Mouse (Mus musculus): ENCODE data around the gene Spire2.
"Not testable (repeated sequence)": the region's sequence is repeated elsewhere in the genome, so short reads cannot be mapped to it uniquely, and the experiment has no call there.

Gene Spire2

DNA sequence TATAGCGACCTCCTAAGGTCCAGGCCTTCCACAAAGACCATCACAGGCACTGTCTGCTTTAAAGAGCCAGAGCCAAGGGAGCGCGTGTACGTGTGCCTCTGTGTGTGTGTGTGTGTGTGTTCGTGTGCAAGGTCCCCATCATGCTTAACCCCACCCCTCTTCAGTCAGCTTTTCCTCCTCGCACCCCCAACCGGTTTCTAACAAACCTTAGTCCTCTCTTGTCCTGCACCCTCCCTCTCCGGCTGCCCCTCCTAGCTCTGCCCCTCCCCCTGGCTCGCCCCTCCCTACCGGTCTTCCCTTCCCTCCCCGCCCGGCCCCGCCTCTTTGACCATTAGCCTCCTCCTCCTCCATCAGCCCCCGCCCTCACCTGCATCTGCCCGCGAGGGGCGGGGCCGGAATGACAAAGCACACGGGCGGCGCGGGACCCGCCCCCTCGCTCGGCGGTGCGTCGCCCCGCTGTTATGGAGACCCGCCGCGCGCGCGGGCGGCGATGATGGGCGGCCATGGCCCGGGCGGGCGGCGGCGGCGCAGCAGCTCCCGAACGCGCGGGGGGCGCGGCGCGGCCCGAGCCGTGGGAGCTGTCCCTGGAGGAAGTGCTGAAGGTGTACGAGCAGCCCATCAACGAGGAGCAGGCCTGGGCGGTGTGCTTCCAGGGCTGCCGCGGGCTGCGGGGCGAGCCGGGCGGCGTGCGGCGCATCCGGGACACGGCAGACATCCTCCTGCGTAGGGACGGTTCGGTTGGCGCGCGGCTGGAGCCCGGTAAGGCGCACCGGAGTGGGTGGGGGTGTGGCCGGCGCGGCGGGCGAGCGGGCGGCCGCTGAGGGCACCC lies at the start of gene Spire2:
Gene Spire2, plus strand, starts transcription at position 452 of the 829 bp plus-strand sequence.
- in situ Hi-C loops (cut with MboI, MseI) = no loop called here

DNA sequence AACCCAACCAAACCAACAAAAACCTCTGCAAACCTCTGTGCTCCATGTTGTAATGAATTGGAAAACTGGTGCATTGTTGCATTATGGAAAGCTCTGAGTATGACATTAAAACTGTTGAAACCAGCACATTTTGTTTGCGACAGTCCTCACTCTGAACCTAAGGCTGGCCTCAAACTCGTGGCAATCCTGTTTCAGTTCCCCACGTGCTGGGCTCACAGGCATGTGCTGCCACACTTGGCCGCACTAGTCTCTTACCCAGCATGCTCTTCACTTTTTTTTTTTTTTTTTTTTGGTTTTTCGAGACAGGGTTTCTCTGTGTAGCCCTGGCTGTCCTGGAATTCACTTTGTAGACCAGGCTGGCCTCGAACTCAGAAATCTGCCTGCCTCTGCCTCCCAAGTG lies 49.5 kb upstream of the Spire2 start:
- in situ Hi-C loops (cut with MboI, MseI) = not testable (repeated sequence)

DNA sequence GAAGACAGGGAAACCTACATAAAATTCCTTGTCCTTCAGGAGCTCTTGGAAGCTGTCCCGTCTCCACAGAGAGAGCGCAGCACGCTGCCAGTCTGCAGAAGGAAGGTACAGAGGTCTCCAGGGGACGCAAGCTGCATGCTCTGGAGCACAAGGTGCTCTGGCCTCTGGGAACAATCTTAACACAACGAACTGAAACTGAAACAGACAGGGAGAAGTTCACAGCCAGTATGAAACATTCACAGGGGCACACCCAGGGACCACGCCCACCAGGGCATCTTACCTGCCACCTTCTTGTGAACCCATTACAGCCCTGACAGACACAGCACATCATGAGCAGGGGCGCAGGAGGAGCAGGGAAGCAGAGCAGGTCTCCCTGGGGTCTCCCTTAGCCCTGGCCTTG lies 48.5 kb upstream of the Spire2 start:
- in situ Hi-C loops (cut with MboI, MseI) = no loop called here

DNA sequence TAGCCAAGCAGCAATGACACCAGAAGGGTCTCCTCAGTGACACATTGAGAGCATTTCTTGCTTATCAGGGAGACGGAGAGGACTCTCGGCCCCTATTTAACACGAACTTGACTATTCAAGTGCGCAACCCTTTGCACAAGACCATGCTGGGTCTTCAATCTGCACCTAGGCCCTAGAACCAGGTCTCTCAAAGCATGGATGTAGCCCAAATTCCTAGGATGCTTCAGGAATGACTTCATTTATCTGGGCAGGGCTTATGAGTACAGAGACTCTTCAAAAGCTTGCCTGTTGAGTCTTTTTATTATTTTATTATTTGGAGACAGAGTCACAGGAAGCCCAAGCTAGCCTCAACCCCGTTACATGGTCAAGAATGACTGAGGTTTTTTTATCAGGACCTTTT lies 48.0 kb upstream of the Spire2 start:
- in situ Hi-C loops (cut with MboI, MseI) = no loop called here

DNA sequence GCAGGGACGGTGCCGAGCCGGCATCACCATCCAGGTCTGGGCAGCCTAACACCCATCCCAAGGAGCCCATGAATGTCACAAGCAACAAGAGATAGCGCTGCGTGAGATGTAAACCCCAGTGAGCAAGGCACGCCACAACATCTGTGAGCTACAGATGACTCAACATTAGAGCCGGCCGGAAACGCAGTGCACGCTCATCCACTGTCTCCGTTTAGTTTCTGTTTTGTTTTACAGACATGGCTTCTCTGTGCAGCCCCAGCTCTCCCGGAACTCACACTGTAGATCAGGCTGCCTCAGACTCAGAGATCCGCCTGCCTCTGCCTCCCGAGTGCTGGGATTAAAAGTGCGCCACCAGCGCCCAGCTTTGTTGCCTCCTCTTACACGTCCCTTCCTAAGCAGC lies 45.2 kb upstream of the Spire2 start:
- in situ Hi-C loops (cut with MboI, MseI) = no loop called here

DNA sequence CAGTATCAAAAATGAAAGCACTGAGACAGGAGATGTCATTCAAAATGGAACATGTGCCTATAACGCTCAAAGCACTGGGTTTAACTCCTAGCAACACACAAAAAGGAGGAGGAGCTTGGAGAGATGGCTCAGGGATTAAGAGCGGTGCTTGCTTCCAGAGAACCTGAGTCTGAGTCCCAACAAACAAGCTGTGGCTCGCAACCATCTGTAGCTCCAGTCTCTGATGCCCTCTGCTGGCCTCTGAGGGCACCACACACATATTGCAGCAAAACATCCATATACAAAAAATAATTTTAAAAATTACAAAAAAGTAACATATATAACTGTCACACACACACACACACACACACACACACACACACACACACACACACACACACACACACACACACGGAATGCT lies 42.3 kb upstream of the Spire2 start:
- in situ Hi-C loops (cut with MboI, MseI) = no loop called here

DNA sequence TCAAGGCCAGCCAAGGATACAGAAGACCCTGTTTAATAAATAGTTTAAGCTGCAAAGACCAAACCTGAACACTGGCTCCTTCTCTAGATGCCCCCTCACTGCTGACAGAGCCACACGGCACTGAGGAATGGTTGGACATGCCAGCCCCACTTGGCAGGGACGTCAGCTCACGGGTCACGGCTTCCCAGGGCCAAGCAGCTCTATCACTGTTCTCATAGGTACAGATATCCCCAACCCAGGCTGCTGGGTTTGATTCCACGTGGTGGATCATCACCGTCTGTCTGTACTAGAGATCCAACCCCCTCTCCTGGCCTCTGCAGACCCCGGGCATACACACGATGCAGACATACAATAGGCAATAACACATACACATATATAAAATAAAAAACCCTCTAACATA lies 41.8 kb upstream of the Spire2 start:
- in situ Hi-C loops (cut with MboI, MseI) = no loop called here

DNA sequence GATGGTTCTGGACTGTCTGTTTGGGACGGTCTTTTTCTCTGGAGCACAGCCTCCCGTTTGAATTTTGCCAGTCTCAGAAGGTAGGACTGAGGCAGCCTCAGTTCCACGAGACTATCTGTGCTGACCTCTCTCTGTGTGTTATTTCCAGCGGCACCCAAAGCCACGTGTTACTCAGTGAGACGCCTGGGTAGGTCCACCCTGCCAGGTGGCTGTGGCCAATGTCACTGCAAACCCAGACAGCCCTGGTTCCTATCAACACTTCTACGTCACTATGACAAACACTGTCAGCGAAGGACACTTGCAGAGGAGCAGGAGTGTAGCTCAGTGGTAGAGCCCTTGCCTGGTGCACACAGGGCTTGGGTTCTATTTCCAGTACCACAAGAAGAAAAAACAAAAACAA lies 40.8 kb upstream of the Spire2 start:
- in situ Hi-C loops (cut with MboI, MseI) = no loop called here

DNA sequence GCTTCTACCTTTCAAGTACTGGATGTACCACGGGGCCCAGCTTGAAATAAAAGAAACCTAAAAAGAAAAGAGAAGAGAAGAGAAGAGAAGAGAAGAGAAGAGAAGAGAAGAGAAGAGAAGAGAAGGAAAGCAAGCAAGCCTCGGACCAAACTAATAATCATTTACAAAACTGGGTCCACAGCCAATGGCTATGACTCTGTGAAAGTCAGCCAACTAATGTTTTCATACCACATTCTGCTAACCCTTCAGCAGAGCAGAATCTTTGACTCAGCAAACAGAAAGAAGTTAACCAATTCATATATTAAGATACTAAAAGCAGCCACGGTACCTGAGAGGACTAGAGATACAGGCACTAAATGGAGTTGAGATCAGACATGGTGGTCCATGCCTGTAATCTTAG lies 40.2 kb upstream of the Spire2 start:
- in situ Hi-C loops (cut with MboI, MseI) = no loop called here

DNA sequence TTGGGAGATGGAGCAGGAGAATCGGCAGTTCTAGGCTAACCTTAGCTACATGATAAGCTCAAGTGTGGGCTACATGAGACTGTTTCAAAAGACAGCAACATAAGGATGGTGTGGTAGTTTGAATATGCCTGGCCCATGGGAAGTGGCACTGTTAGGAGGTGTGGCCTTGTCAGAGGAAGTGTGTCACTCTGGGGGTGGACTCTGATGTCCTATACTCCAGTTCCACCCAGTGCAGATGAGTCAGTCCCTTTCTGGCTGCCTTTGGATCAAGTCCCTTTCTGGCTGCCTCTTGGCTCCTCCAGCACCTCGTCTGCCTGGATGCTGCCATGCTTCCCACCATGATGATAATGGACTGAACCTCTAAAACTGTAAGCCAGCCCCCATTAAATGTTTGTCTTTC lies 39.7 kb upstream of the Spire2 start:
- in situ Hi-C loops (cut with MboI, MseI) = no loop called here

DNA sequence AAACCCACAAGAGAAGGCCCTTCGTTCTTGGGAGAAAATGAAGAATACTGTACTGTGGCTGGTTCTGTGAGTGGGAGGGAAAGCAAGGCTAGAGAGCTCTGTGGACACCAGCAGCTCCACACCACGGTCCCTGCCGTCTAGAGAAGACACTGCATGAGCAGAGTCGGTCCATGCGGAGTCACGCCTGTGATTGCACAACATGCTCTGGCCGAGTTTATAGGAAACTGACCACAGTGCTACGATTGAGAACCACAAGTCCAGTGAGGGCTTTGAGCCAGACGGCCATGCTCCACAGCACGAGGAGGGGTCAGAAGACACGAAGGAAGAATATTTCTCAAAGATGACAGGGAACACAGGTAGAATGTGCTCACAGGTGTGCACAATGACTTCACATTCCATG lies 34.2 kb upstream of the Spire2 start:
- in situ Hi-C loops (cut with MboI, MseI) = no loop called here

DNA sequence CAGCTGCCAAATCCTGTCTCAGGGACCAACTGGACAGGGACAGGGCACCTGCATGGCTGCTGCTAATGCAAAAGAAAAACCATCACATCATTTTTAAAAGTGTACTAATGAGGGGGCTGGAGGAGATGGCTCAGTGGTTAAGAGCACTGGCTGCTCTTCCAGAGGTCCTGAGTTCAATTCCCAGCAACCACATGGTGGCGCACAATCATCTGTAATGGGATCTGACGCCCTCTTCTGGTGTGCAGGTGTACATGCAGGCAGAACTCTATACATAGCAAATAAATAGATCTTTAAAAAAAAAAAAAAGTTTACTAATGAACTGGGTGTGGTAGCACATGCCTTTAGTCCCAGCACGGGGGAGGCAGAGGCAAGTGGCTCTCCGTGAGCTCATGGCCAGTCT lies 23.8 kb upstream of the Spire2 start:
- in situ Hi-C loops (cut with MboI, MseI) = no loop called here

DNA sequence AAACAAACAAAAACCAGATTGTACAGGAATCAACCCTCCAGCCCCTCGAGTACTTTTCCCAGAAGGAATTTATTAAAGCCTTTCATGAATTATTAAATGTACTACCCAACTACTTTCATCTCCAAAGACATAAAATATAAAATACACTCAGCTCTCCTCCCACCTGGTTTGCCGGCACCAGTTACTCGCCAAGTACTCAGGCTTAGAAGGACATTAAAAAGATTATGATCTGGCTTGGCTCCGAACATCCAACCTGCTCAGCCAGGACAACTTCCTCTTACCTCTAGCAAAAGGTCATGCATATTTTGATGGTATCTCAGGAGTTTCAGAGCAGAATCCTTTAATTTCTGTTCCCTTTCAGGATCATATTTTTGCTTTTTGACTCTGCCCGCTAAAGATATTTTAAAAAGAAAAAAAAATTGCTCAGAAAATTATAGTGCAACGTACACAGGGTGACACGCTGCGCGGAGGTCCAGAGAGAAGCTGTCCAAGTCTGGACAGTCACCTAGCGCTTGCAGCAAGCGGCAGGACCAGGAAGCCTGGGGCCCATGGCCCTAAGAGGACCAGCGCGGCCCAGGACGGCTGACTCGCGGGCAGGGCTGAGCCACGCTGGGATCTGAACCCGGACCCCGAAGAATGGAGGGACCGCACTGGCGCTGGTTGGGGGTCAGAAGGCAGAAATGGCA lies 14.6 kb upstream of the Spire2 start:
- in situ Hi-C loops (cut with MboI, MseI) = no loop called here

DNA sequence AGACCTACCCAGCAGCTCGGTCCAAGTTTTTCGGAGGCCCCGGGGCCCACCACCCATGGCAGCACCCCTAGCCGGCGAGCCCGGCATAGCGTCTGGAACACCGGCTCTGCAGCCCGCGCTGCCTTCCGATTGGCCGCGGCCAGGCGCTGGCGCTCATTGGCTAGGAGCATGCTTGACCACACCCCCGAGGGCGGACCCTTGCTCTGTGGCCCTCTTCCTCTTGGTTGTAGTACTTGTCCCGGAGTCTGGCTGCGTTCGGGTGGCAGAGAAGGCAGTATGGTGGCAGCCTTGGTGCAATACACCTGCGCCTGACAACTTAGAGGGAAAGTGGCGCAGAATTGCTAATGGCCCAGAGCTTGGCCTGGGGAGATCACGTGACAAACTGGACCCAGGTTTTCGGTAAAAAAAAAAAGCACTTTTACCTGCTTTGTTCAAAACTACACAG lies 14.0 kb upstream of the Spire2 start, which contains the start of gene Fanca:
Gene Fanca, minus strand, starts transcription at position 110 of the 445 bp plus-strand sequence.
- in situ Hi-C loops (cut with MboI, MseI) = no loop called here

DNA sequence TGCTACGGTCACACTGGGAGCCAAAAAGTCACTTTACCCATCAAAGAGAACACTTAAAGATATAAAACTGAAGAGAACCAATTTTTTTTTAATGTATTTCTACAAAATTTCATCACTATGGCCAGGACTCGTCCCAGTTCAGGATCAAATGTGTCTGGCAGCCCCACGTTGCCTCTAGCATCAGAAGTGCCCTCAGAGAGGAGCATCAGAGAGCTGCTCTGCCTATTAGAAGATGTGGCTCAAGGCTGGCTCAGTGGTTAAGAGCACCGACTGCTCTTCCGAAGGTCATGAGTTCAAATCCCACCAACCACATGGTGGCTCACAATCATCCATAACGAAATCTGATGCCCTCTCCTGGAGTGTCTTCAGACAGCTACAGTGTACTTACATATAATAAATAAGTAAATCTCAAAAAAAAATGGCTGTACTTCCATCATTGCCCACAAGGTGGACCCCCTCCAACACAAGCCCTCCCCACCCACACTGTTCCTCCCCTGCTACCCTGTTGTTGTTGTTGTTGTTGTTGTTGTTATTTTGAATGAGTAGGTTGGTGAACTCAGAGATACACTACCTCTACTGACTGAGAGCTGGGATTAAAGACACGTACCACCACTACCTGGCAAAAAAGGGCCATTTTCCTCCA lies 12.9 kb upstream of the Spire2 start:
- in situ Hi-C loops (cut with MboI, MseI) = loop anchor here (5.0 to 10.0 kb wide), 2 partner anchors 48 to 295 kb away; no protein-coding TSS in a partner anchor

DNA sequence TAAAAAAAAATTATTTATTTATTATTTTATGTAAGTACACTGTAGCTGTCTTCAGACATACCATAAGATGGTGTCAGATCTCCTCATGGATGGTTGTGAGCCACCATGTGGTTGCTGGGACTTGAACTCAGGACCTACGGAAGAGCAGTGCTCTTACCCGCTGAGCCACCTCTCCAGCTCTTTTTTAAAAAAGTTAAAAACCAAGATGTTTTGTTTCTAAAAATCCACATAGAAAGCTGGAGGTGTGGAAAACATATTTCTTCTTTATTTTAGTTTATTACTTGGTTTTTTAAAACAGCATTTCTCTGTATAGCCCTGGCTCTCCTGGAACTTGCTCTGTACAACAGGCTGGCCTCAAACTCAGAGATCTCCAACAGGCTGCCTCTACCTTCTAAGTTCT lies 4.0 kb upstream of the Spire2 start:
- in situ Hi-C loops (cut with MboI, MseI) = loop anchor here (10.0 kb wide), 1 partner anchor 286 kb away; no protein-coding TSS in a partner anchor

DNA sequence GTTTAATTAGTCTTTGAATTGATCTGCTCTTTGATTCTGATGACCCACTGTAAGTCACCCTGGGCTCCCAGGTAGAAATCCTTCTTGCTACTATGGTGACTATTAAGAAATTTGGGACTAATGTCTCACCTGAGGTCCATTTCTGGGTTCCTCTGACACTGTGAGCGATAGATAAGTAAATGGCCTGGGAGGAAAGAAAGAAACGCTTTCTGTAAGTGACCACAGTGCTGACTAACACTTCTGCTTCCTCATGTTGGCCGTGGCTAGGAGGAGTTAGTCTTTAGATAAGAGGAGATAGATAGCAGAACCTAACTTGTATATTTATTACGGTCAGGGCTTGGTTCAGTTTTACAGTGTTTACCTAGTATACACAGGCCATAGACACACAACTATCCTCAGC lies 3.2 kb upstream of the Spire2 start:
- in situ Hi-C loops (cut with MboI, MseI) = loop anchor here (10.0 kb wide), 1 partner anchor 285 kb away; no protein-coding TSS in a partner anchor

DNA sequence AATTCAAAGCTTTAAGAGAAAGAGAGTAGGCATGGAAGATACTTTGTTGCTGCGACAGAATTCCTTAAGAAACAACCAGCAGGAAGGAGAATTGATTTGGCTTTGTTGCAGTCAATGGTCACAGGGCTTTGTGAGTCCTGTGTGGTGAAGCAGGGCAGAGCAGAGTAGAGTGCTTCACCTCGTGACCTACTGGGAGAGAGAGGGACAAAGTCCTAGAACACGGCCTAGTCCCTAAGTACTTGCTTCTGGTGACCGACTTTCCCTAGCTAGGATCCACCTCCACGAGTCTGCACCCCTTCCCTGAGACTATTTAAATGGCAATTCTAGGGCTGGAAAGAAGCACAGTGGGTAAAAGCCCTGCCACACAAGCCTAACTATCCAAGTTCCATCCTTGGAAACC lies 2.6 kb upstream of the Spire2 start:
- in situ Hi-C loops (cut with MboI, MseI) = loop anchor here (10.0 kb wide), 1 partner anchor 285 kb away; no protein-coding TSS in a partner anchor

DNA sequence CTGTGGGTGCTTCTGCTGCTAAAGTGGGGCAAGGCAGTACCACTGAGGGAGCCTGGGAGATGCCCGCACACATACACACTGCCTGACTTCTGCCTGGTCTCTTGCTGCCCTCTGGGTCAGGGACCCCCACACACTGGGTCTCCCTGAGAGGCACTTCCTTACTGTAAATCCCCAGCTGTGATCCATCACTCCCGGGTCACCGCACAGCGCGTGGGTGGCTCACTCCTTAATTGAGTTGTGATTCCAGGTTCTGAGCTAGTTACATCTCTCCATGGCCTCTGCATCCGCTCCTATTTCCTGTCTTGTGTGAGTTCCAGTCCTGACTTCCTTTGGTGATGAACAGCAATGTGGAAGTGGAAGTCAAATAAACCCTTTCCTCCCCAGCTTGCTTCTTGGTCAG lies 1.8 kb upstream of the Spire2 start:
- in situ Hi-C loops (cut with MboI, MseI) = no loop called here

DNA sequence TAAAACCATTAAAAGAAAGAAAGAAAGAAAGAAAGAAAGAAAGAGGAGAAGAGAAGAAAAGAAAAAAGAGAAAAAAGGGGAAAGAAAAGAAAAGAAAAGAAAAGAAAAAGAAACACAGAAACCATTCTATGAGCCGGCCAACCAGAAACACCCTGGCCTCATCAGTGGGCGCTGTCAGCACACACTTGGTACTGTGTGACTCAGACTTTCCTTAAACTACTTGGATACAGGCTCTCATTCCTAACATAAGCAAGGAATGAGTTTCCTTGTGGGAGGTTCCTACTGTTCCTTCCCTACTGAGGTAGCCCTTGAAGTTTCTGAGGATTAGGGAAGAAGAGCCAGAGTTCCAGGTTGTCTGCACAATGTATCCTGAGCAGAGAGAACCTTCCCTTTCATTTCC lies 1.2 kb upstream of the Spire2 start:
- in situ Hi-C loops (cut with MboI, MseI) = no loop called here

DNA sequence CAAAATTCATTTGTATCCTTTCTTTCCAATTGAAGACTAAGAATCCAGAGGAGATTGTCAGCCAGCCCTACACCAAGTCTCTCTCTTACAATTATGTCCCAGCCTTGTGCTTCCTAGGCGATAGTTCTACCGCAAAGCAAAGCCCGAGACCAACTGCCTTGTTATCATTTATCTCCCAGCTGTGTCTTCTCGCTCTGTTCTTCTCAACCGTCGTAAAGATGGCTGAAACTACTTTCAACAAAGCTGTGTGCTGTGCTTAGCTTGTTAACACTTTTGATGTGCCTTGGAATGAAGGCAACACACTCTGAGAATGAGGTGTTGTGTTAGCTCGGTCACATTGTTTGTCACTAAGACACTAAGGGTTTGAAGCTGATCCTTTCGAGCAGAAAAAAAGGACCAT lies 703 bp upstream of the Spire2 start:
- in situ Hi-C loops (cut with MboI, MseI) = no loop called here

DNA sequence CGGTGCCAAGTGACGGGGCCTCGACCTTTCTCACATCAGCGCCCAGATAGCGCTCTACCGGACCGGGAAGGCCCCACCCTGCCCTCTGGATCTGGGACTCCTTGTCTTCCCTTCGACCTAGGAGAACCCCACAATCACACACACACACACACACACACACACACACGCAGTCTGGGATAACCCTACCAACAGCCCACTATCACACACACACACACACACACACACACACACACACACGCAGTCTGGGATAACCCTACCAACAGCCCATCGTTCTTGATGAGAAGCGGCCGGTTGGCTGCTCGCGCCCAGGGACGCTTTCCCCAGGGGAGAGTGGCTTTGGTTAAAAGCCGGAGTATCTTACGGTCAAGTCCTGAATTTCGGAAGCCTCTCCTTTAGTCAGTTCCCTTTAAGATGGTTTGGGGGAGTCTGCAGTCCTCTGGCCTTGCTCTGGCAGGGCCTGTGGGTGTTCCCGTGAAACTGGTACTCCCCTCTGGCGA lies 626 bp downstream of the Spire2 start:
- in situ Hi-C loops (cut with MboI, MseI) = no loop called here
